Mouse (Mus musculus): ENCODE measurements at regions not wholly inside any gene's neighbourhood (a gene's known extent, or its start where the extent isn't known, plus 50 kb on each side); places are given as distances from the start of the nearest gene placed in this dataset.

GRCm38 (mm10) chr13:5778443-5779171, 82.7 kb upstream of the Klf6 start:
- no peaks in the 10 kb centered on the region for H3K79me2 ChIP-seq (ENCODE audit: control insufficient read depth, insufficient read depth, low read length, poor library complexity)
- TF ChIP-seq TCF12 (IDR thresholded peaks at IDR 0.05; ENCODE audit: low read depth, low read length) (peak; percentile 40; the same call in 1 of the 2 replicates), ZNF384 (IDR thresholded peaks at IDR 0.05; ENCODE audit: low read depth, low read length) (no peak), UBTF (IDR thresholded peaks at IDR 0.05; ENCODE audit: borderline replicate concordance, insufficient read depth, low read depth, low read length) (no peak), ETS1 (IDR thresholded peaks at IDR 0.05; ENCODE audit: low read depth, low read length) (peak; percentile 32; the same call in 1 of the 2 replicates), KAT2A (conservative IDR thresholded peaks at IDR 0.05; ENCODE audit: low read depth, low read length) (no peak), EP300 (IDR thresholded peaks at IDR 0.05; ENCODE audit: low read depth in 1 of 2, low read length in 2 of 2) (peak; percentile 59 to 74; a peak in 3 of 4 replicates), MYB (IDR thresholded peaks at IDR 0.05; ENCODE audit: low read depth, low read length) (0 out of 2 replicates have a peak, but pooled peaks have one; percentile 27), NELFE (IDR thresholded peaks at IDR 0.05; ENCODE audit: low read depth, low read length) (no peak), GATA1 (IDR thresholded peaks at IDR 0.05; ENCODE audit: low read depth, low read length) (peak; percentile 60), HCFC1 (IDR thresholded peaks at IDR 0.05; ENCODE audit: low read depth, low read length) (no peak), RCOR1 (IDR thresholded peaks at IDR 0.05; ENCODE audit: low read depth, low read length) (peak; percentile 80)
- no peak overlapping the region for H3K9ac ChIP-seq (ENCODE audit: control insufficient read depth, low read depth, low read length, poor library complexity, severe bottlenecking)
- H3K4me3 ChIP-seq (ENCODE audit: control insufficient read depth in 1 of 2, insufficient read depth in 1 of 2, low read depth in 2 of 2, low read length in 2 of 2): peak overlapping the region in 1 of 2 experiments; percentile 36; a peak in 1 of 4 replicates
- H3K4me1 ChIP-seq (ENCODE audit: control insufficient read depth in 1 of 2, insufficient read depth in 2 of 2, low read length in 2 of 2): peaks cover 7 to 10% of the 10 kb centered on the region in 2 experiments
- no peaks in the 10 kb centered on the region; a peak in 1 of 4 replicates for H3K27me3 ChIP-seq (ENCODE audit: control insufficient read depth in 1 of 2, insufficient read depth in 2 of 2, low read length in 2 of 2)
- H3K27ac ChIP-seq (ENCODE audit: control insufficient read depth, low read depth, low read length): peak overlapping the region; percentile 34; the same call in 1 of the 2 replicates
- DNase-seq (ENCODE audit: low read depth, low spot score): peak; percentile 48
- peaks cover 0 to 20% of the 10 kb centered on the region in 2 experiments; a peak in 2 of 4 replicates for H3K36me3 ChIP-seq (ENCODE audit: control insufficient read depth in 1 of 2, insufficient read depth in 2 of 2, low read length in 2 of 2)
- H3K9me3 ChIP-seq (replicated peaks; ENCODE audit: insufficient read depth, low read length): no peaks in the 10 kb centered on the region

GRCm38 (mm10) chr13:5779410-5779809, 81.9 kb upstream of the Klf6 start:
- H3K9me3 ChIP-seq (replicated peaks; ENCODE audit: insufficient read depth, low read length): no peaks in the 10 kb centered on the region
- peak; percentile 78 for DNase-seq (ENCODE audit: low read depth, low spot score)
- H3K79me2 ChIP-seq (ENCODE audit: control insufficient read depth, insufficient read depth, low read length, poor library complexity): no peaks in the 10 kb centered on the region
- H3K27ac ChIP-seq (ENCODE audit: control insufficient read depth, low read depth, low read length): no peak overlapping the region
- no peaks in the 10 kb centered on the region; a peak in 1 of 4 replicates for H3K27me3 ChIP-seq (ENCODE audit: control insufficient read depth in 1 of 2, insufficient read depth in 2 of 2, low read length in 2 of 2)
- H3K4me3 ChIP-seq (ENCODE audit: control insufficient read depth in 1 of 2, insufficient read depth in 1 of 2, low read depth in 2 of 2, low read length in 2 of 2): peak overlapping the region in 1 of 2 experiments; percentile 16; a peak in 1 of 4 replicates
- H3K4me1 ChIP-seq (ENCODE audit: control insufficient read depth in 1 of 2, insufficient read depth in 2 of 2, low read length in 2 of 2): peaks cover 7 to 10% of the 10 kb centered on the region in 2 experiments
- peaks cover 0 to 20% of the 10 kb centered on the region in 2 experiments; a peak in 2 of 4 replicates for H3K36me3 ChIP-seq (ENCODE audit: control insufficient read depth in 1 of 2, insufficient read depth in 2 of 2, low read length in 2 of 2)
- H3K9ac ChIP-seq (ENCODE audit: control insufficient read depth, low read depth, low read length, poor library complexity, severe bottlenecking): no peak overlapping the region
- no peak for TF ChIP-seq NELFE (IDR thresholded peaks at IDR 0.05; ENCODE audit: low read depth, low read length)
- TF ChIP-seq ZNF384 (IDR thresholded peaks at IDR 0.05; ENCODE audit: low read depth, low read length): 0 out of 2 replicates have a peak, but pooled peaks have one; percentile 12
- TF ChIP-seq USF1 (IDR thresholded peaks at IDR 0.05; ENCODE audit: low read depth, low read length): no peak
- 0 out of 2 replicates have a peak, but pooled peaks have one; percentile 24 for TF ChIP-seq TCF12 (IDR thresholded peaks at IDR 0.05; ENCODE audit: low read depth, low read length)
- no peak for TF ChIP-seq MYB (IDR thresholded peaks at IDR 0.05; ENCODE audit: low read depth, low read length)
- TF ChIP-seq KAT2A (conservative IDR thresholded peaks at IDR 0.05; ENCODE audit: low read depth, low read length): no peak
- TF ChIP-seq ETS1 (IDR thresholded peaks at IDR 0.05; ENCODE audit: low read depth, low read length): 0 out of 2 replicates have a peak, but pooled peaks have one; percentile 54
- no peak for TF ChIP-seq MAFK (IDR thresholded peaks at IDR 0.05; ENCODE audit: borderline replicate concordance, low read depth, low read length)
- TF ChIP-seq TBP (IDR thresholded peaks at IDR 0.05; ENCODE audit: low read depth, low read length): no peak
- TF ChIP-seq E2F4 (IDR thresholded peaks at IDR 0.05; ENCODE audit: borderline replicate concordance, low read depth, low read length): no peak
- no peak for TF ChIP-seq BHLHE40 (IDR thresholded peaks at IDR 0.05; ENCODE audit: borderline replicate concordance, low read depth, low read length)
- TF ChIP-seq MYC (IDR thresholded peaks at IDR 0.05; ENCODE audit: low read depth, low read length): no peak
- no peak for TF ChIP-seq NRF1 (IDR thresholded peaks at IDR 0.05; ENCODE audit: insufficient read depth, low read depth, low read length, poor library complexity, severe bottlenecking)
- TF ChIP-seq GATA1 (IDR thresholded peaks at IDR 0.05; ENCODE audit: low read depth, low read length): peak; percentile 25; the same call in 1 of the 2 replicates
- no peak for TF ChIP-seq RAD21 (IDR thresholded peaks at IDR 0.05; ENCODE audit: low read depth, low read length)
- no peak for TF ChIP-seq RCOR1 (IDR thresholded peaks at IDR 0.05; ENCODE audit: low read depth, low read length)
- no peak for TF ChIP-seq ELF1 (IDR thresholded peaks at IDR 0.05; ENCODE audit: low read depth, low read length)
- no peak for TF ChIP-seq USF2 (IDR thresholded peaks at IDR 0.05; ENCODE audit: borderline replicate concordance in 1 of 2, insufficient read depth in 1 of 2, low read depth in 1 of 2, low read length in 2 of 2)
- TF ChIP-seq HCFC1 (IDR thresholded peaks at IDR 0.05; ENCODE audit: low read depth, low read length): no peak
- TF ChIP-seq TAL1 (IDR thresholded peaks at IDR 0.05; ENCODE audit: low read length): no peak
- peak; percentile 63 to 71 for TF ChIP-seq EP300 (IDR thresholded peaks at IDR 0.05; ENCODE audit: low read depth in 1 of 2, low read length in 2 of 2)
- TF ChIP-seq JUND (IDR thresholded peaks at IDR 0.05; ENCODE audit: low read depth, low read length): no peak
- no peak for TF ChIP-seq GABPA (IDR thresholded peaks at IDR 0.05; ENCODE audit: low read depth, low read length)
- TF ChIP-seq POLR2AphosphoS2 (IDR thresholded peaks at IDR 0.05; ENCODE audit: low read length): no peak
- TF ChIP-seq POLR2AphosphoS5 (IDR thresholded peaks at IDR 0.05; ENCODE audit: borderline replicate concordance, low read depth, low read length): no peak

Data from MEL (cell line).